In the genomic region with DNA sequence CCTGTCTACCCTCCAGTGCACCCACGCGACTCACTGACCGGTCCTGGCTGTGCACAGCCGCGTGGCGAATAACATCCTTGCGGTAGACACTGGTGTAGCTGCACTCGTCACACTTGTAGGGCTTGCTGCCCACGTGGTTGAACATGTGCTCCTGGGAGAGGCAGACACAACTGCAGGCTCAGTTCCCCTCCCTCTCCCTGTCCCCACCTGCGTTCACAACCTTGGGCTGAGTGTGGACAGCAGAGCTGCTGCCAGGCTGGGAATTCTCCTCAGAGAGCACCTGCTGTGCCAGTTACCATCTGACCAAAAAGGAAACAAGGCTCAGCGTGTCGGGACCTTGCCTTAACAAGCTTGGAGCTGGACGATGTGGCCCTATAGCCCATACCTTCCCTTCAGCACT, we compare ENCODE assay signal across 25 mouse cellular contexts. TPM values are rescaled to one million over a fixed set of nuclear protein-coding genes. Genes with fewer than 3 reads are reported as not detected.
DNase-seq lines count a peak whose midpoint lies in the region; ATAC-seq lines count a peak whose summit lies in the region.
"Had no signal": no experiment of that assay in that cellular context is flagged by ENCODE, and none has a peak within 500 bp of the region (broad histone marks: within the 10 kb centered on the region; RNA-seq: fewer than 3 reads in every experiment).

No protein-coding gene starts in this region.

- H3K9me3 ChIP-seq in hindbrain, embryonic 10.5 days: peaks cover 5% of the 10 kb centered on the region
- peaks cover 4% of the 10 kb centered on the region; the same call in 1 of the 2 replicates for H3K9me3 ChIP-seq in hindbrain, embryonic 16.5 days (ENCODE audit: control insufficient read depth, low read length)
- peaks cover 4% of the 10 kb centered on the region for H3K9me3 ChIP-seq in megakaryocyte, embryonic 14.5 days
- no peaks in the 10 kb centered on the region for H3K9me3 ChIP-seq in midbrain, embryonic 16.5 days (replicated peaks; ENCODE audit: control insufficient read depth, low read length, poor library complexity, severe bottlenecking)

- H3K4me3 ChIP-seq in hindbrain, embryonic 10.5 days: no peak overlapping the region
- no peak overlapping the region for H3K4me3 ChIP-seq in hindbrain, embryonic 16.5 days (ENCODE audit: low read length)
- H3K4me3 ChIP-seq in megakaryocyte, embryonic 14.5 days (replicated peaks): peak overlapping the region; percentile 30
- no peak overlapping the region for H3K4me3 ChIP-seq in midbrain, embryonic 16.5 days (ENCODE audit: low read depth, low read length)
- H3K4me3 ChIP-seq: forebrain, embryonic 13.5 days; heart, embryonic 12.5 days; myocyte; neural tube, embryonic 12.5 days had no signal

- DNase-seq in cerebellum, adult 9-11 months: peak; percentile 70
- no peak for DNase-seq in cerebellum, adult 8-10 months
- no peak for DNase-seq in hindbrain, embryonic 10.5 days (ENCODE audit: low spot score)
- DNase-seq: adrenal gland, adult 2 months; adrenal gland, postnatal 36 days; B cell, adult 2 months; gastrocnemius, postnatal 14 days; kidney, adult 11 months; kidney, postnatal 14 days; layer of hippocampus, adult 9-11 months; liver, postnatal 0 days; right cerebral cortex, adult 18-20 months; thymus, postnatal 4 days had no signal

- H3K4me2 ChIP-seq in hindbrain, embryonic 16.5 days (ENCODE audit: low read length): no peak overlapping the region
- no peak overlapping the region for H3K4me2 ChIP-seq in midbrain, embryonic 16.5 days (ENCODE audit: low read length)
- H3K4me2 ChIP-seq: forebrain, embryonic 13.5 days; heart, embryonic 12.5 days; midbrain, embryonic 11.5 days; neural tube, embryonic 12.5 days had no signal

- H3K36me3 ChIP-seq in hindbrain, embryonic 10.5 days: peaks cover 100% of the 10 kb centered on the region
- H3K36me3 ChIP-seq in hindbrain, embryonic 16.5 days (ENCODE audit: control insufficient read depth, insufficient read depth, low read length): peaks cover 64% of the 10 kb centered on the region
- peaks cover 100% of the 10 kb centered on the region for H3K36me3 ChIP-seq in megakaryocyte, embryonic 14.5 days (replicated peaks; ENCODE audit: low read length)
- peaks cover 75% of the 10 kb centered on the region for H3K36me3 ChIP-seq in midbrain, embryonic 16.5 days (ENCODE audit: control insufficient read depth, insufficient read depth, low read length)

- H3K4me1 ChIP-seq in hindbrain, embryonic 10.5 days (replicated peaks): peaks cover 16% of the 10 kb centered on the region
- no peaks in the 10 kb centered on the region for H3K4me1 ChIP-seq in hindbrain, embryonic 16.5 days (ENCODE audit: control insufficient read depth, insufficient read depth, low read depth, low read length)
- peaks cover 18% of the 10 kb centered on the region; the same call in 1 of the 2 replicates for H3K4me1 ChIP-seq in megakaryocyte, embryonic 14.5 days
- no peaks in the 10 kb centered on the region for H3K4me1 ChIP-seq in midbrain, embryonic 16.5 days (ENCODE audit: control insufficient read depth, insufficient read depth, low read length)
- H3K4me1 ChIP-seq: forebrain, embryonic 13.5 days; heart, embryonic 12.5 days; neural tube, embryonic 12.5 days had no signal

- no peaks in the 10 kb centered on the region for H3K27me3 ChIP-seq in hindbrain, embryonic 10.5 days (ENCODE audit: insufficient read depth, poor library complexity, severe bottlenecking)
- H3K27me3 ChIP-seq in hindbrain, embryonic 16.5 days (replicated peaks; ENCODE audit: control insufficient read depth, insufficient read depth, low read length): no peaks in the 10 kb centered on the region
- no peaks in the 10 kb centered on the region for H3K27me3 ChIP-seq in megakaryocyte, embryonic 14.5 days (replicated peaks)
- no peaks in the 10 kb centered on the region for H3K27me3 ChIP-seq in midbrain, embryonic 16.5 days (ENCODE audit: control insufficient read depth, insufficient read depth, low read depth, low read length)
- H3K27me3 ChIP-seq: forebrain, embryonic 13.5 days; heart, embryonic 12.5 days; neural tube, embryonic 12.5 days had no signal

- no peak for ATAC-seq in hindbrain, embryonic 16.5 days
- no peak for ATAC-seq in megakaryocyte, adult 5-6 weeks (ENCODE audit: poor library complexity, severe bottlenecking)
- ATAC-seq in midbrain, embryonic 16.5 days: no peak
- ATAC-seq: forebrain, embryonic 13.5 days; hindbrain, postnatal 0 days; liver, postnatal 0 days; lung, postnatal 0 days had no signal

- WGBS in hindbrain, embryonic 10.5 days: 92% methylated on average over 13 of the region's 13 CpGs
- 96% methylated on average over 13 of the region's 13 CpGs for WGBS in hindbrain, embryonic 16.5 days
- 90% methylated on average over 13 of the region's 13 CpGs for WGBS in midbrain, embryonic 16.5 days

- H3K27ac ChIP-seq in hindbrain, embryonic 10.5 days: 0 out of 2 replicates have a peak overlapping the region, but pooled peaks have one; percentile 17
- H3K27ac ChIP-seq in hindbrain, embryonic 16.5 days (ENCODE audit: low read depth, low read length): no peak overlapping the region
- H3K27ac ChIP-seq in midbrain, embryonic 16.5 days (ENCODE audit: low read length): no peak overlapping the region
- H3K27ac ChIP-seq: forebrain, embryonic 13.5 days; hindbrain, postnatal 0 days; macrophage; neural tube, embryonic 12.5 days had no signal

- no peak overlapping the region for H3K9ac ChIP-seq in hindbrain, embryonic 16.5 days (ENCODE audit: low read depth, low read length)
- no peak overlapping the region for H3K9ac ChIP-seq in midbrain, embryonic 16.5 days (ENCODE audit: low read depth, low read length)
- H3K9ac ChIP-seq: forebrain, embryonic 13.5 days; heart, embryonic 12.5 days; liver, postnatal 0 days; neural tube, embryonic 12.5 days had no signal

RNA-seq across cellular contexts. Expression of a gene that starts 10.2 kb away (rescaled TPM):
- polyA plus RNA-seq in hindbrain, embryonic 10.5 days (2016; fragmentation: Nextera tagmentation; extraction: Ambion mirVana): 15.3 and 18.4 TPM in 2 replicates
- 13.4 and 17.1 TPM in 2 replicates for polyA plus RNA-seq in hindbrain, embryonic 16.5 days (2015; fragmentation: Nextera tagmentation; extraction: Ambion mirVana)
- polyA plus RNA-seq in megakaryocyte, embryonic 14.5 days (2012; ENCODE audit: insufficient read depth, low replicate concordance): 21.8 and 45.9 TPM in 2 replicates
- 15.6 and 16.1 TPM in 2 replicates for total RNA-seq in megakaryocyte, adult 5-6 weeks (2015)
- 9.4 and 10.0 TPM in 2 replicates for total RNA-seq in megakaryocyte, adult 5-6 weeks (2017)
- 16.2 and 16.9 TPM in 2 replicates for polyA plus RNA-seq in midbrain, embryonic 16.5 days (2015; fragmentation: Nextera tagmentation; extraction: Ambion mirVana)

RNA-seq across cellular contexts. Expression of a gene that starts 22.3 kb away (rescaled TPM):
- 76.1 and 88.4 TPM in 2 replicates for polyA plus RNA-seq in hindbrain, embryonic 10.5 days (2016; fragmentation: Nextera tagmentation; extraction: Ambion mirVana)
- 71.3 and 77.6 TPM in 2 replicates for polyA plus RNA-seq in hindbrain, embryonic 16.5 days (2015; fragmentation: Nextera tagmentation; extraction: Ambion mirVana)
- 120 and 158 TPM in 2 replicates for polyA plus RNA-seq in megakaryocyte, embryonic 14.5 days (2012; ENCODE audit: insufficient read depth, low replicate concordance)
- 38.4 and 47.1 TPM in 2 replicates for total RNA-seq in megakaryocyte, adult 5-6 weeks (2015)
- total RNA-seq in megakaryocyte, adult 5-6 weeks (2017): 31.2 and 33.4 TPM in 2 replicates
- 78.9 and 85.6 TPM in 2 replicates for polyA plus RNA-seq in midbrain, embryonic 16.5 days (2015; fragmentation: Nextera tagmentation; extraction: Ambion mirVana)

RNA-seq across cellular contexts. Expression of a gene that starts 39.2 kb away (rescaled TPM):
- 0.56 and 1.2 TPM in 2 replicates for polyA plus RNA-seq in hindbrain, embryonic 10.5 days (2016; fragmentation: Nextera tagmentation; extraction: Ambion mirVana)
- 22.5 and 29.3 TPM in 2 replicates for polyA plus RNA-seq in hindbrain, embryonic 16.5 days (2015; fragmentation: Nextera tagmentation; extraction: Ambion mirVana)
- 2.4 TPM in 1 of 2 replicates, not detected in the other for polyA plus RNA-seq in megakaryocyte, embryonic 14.5 days (2012; ENCODE audit: insufficient read depth, low replicate concordance)
- total RNA-seq in megakaryocyte, adult 5-6 weeks (2015): 326 and 367 TPM in 2 replicates
- 217 and 317 TPM in 2 replicates for total RNA-seq in megakaryocyte, adult 5-6 weeks (2017)
- 26.7 and 28.0 TPM in 2 replicates for polyA plus RNA-seq in midbrain, embryonic 16.5 days (2015; fragmentation: Nextera tagmentation; extraction: Ambion mirVana)

RNA-seq across cellular contexts. Expression of a gene that starts 43.9 kb away (rescaled TPM):
- polyA plus RNA-seq in hindbrain, embryonic 10.5 days (2016; fragmentation: Nextera tagmentation; extraction: Ambion mirVana): 47.2 and 78.1 TPM in 2 replicates
- 127 and 140 TPM in 2 replicates for polyA plus RNA-seq in hindbrain, embryonic 16.5 days (2015; fragmentation: Nextera tagmentation; extraction: Ambion mirVana)
- polyA plus RNA-seq in megakaryocyte, embryonic 14.5 days (2012; ENCODE audit: insufficient read depth, low replicate concordance): 15.1 and 146 TPM in 2 replicates
- total RNA-seq in megakaryocyte, adult 5-6 weeks (2015): 3.8 and 7.1 TPM in 2 replicates
- 1.8 and 3.6 TPM in 2 replicates for total RNA-seq in megakaryocyte, adult 5-6 weeks (2017)
- 83.9 and 84.4 TPM in 2 replicates for polyA plus RNA-seq in midbrain, embryonic 16.5 days (2015; fragmentation: Nextera tagmentation; extraction: Ambion mirVana)

RNA-seq across cellular contexts. Expression of a gene that starts 59.2 kb away (rescaled TPM):
- 3.1 and 5.1 TPM in 2 replicates for polyA plus RNA-seq in hindbrain, embryonic 10.5 days (2016; fragmentation: Nextera tagmentation; extraction: Ambion mirVana)
- 52.7 and 54.9 TPM in 2 replicates for polyA plus RNA-seq in hindbrain, embryonic 16.5 days (2015; fragmentation: Nextera tagmentation; extraction: Ambion mirVana)
- 0.47 and 0.89 TPM in 2 replicates for polyA plus RNA-seq in megakaryocyte, embryonic 14.5 days (2012; ENCODE audit: insufficient read depth, low replicate concordance)
- total RNA-seq in megakaryocyte, adult 5-6 weeks (2015): 0.91 and 1.3 TPM in 2 replicates
- 0.48 and 0.89 TPM in 2 replicates for total RNA-seq in megakaryocyte, adult 5-6 weeks (2017)
- 52.8 and 57.7 TPM in 2 replicates for polyA plus RNA-seq in midbrain, embryonic 16.5 days (2015; fragmentation: Nextera tagmentation; extraction: Ambion mirVana)
- polyA plus RNA-seq: macrophage had no signal
